Mouse (Mus musculus) lung, embryonic 16.5 days (tissue): ENCODE data around the gene Rpn2. TPM values are rescaled to one million over a fixed set of nuclear protein-coding genes. Genes with fewer than 3 reads are reported as not detected.
A peak's percentile ranks its signal among the peaks of the same experiment; 100 is the strongest.

Experiments used
- ATAC-seq: fragments of 200-750 bp; cut with Nextera tagmentation; 2 replicates; pipeline ENCODE4 v1.8.0; 2017; ENCODE audit warnings: low read depth, mild to moderate bottlenecking, moderate library complexity
- H3K27ac ChIP-seq: fragments of 300-500 bp; sonication (generic); 2 replicates; pipeline ENCODE4 v1.5.1; 2014; ENCODE audit warnings: mild to moderate bottlenecking, control low read depth, low read length
- H3K27me3 ChIP-seq: fragments of 300-500 bp; sonication (generic); 2 replicates; pipeline ENCODE4 v1.6.1; 2014; ENCODE audit warnings: low read depth, low read length, mixed read lengths; ENCODE audit not compliant: control insufficient read depth, insufficient read depth
- H3K36me3 ChIP-seq: fragments of 300-500 bp; sonication (generic); 2 replicates; pipeline ENCODE4 v1.6.1; 2014; ENCODE audit warnings: low read length; ENCODE audit not compliant: control insufficient read depth, insufficient read depth
- H3K4me1 ChIP-seq: fragments of 300-500 bp; sonication (generic); replicated peaks from 2 replicates; pipeline ENCODE4 v1.6.1; 2014; ENCODE audit warnings: low read length, mixed read lengths; ENCODE audit not compliant: control insufficient read depth, insufficient read depth
- H3K4me2 ChIP-seq: fragments of 300-500 bp; sonication (generic); 2 replicates; pipeline ENCODE4 v1.6.1; 2014; ENCODE audit warnings: low read depth, low read length, control low read depth
- H3K4me3 ChIP-seq: fragments of 300-500 bp; sonication (generic); 2 replicates; pipeline ENCODE4 v1.5.1; 2014; ENCODE audit warnings: mild to moderate bottlenecking, low read length, control low read depth
- H3K9ac ChIP-seq: fragments of 300-500 bp; sonication (generic); 2 replicates; pipeline ENCODE4 v1.6.1; 2014; ENCODE audit warnings: low read length, control low read depth
- H3K9me3 ChIP-seq: fragments of 300-500 bp; sonication (generic); 2 replicates; pipeline ENCODE4 v1.6.1; 2016; ENCODE audit warnings: low read length; ENCODE audit not compliant: control insufficient read depth
- WGBS: fragments of 180-500 bp; shearing (Covaris S2); extraction: QIAGEN DNeasy Blood & Tissue Kit; methylation state at CpG from one replicate; pipeline ENCODE4 v1.1.7; 2014; 5-methylcytosine and 5-hydroxymethylcytosine counted together
- polyA plus RNA-seq: library from polyadenylated mRNA; unstranded; fragments of >200 nt; fragmentation: Nextera tagmentation; extraction: Ambion mirVana; gene quantifications from 2 replicates; pipeline ENCODE4 v1.2.1, GENCODE M21; 2015

The Rpn2 gene
- polyA plus RNA-seq, 1 experiment from 2014 or later = 360 TPM

- H3K36me3 ChIP-seq = peaks cover 28% of the 10 kb centered on the region
- 59% methylated on average over 4 of the region's 4 CpGs for WGBS
- no peaks in the 10 kb centered on the region for H3K9me3 ChIP-seq
- H3K27me3 ChIP-seq = no peaks in the 10 kb centered on the region
- ATAC-seq = peak; percentile 76
- peaks cover 9% of the 10 kb centered on the region for H3K4me1 ChIP-seq
- H3K27ac ChIP-seq = peak overlapping the region; percentile 75
- H3K4me3 ChIP-seq = no peak overlapping the region
- H3K9ac ChIP-seq = no peak overlapping the region
- no peak overlapping the region for H3K4me2 ChIP-seq
These were observed 29.0 kb downstream of the Rpn2 start for GRCm38 (mm10) chr2:157307715-157308265.

- peak overlapping the region; percentile 75 for H3K27ac ChIP-seq
- no peak overlapping the region for H3K9ac ChIP-seq
- H3K36me3 ChIP-seq = peaks cover 34% of the 10 kb centered on the region
- WGBS = 62% methylated on average over 2 of the region's 2 CpGs
- no peak overlapping the region for H3K4me2 ChIP-seq
- H3K4me3 ChIP-seq = no peak overlapping the region
- no peak for ATAC-seq
- peaks cover 9% of the 10 kb centered on the region for H3K4me1 ChIP-seq
- H3K27me3 ChIP-seq = no peaks in the 10 kb centered on the region
- H3K9me3 ChIP-seq = no peaks in the 10 kb centered on the region
These were observed 29.6 kb downstream of the Rpn2 start for GRCm38 (mm10) chr2:157308273-157308917.

GRCm38 (mm10) chr2:157309611-157310010, 30.8 kb downstream of the Rpn2 start:
- Histone ChIP-seq H3K27ac (no peak overlapping the region), H3K4me3 (no peak overlapping the region), H3K9me3 (no peaks in the 10 kb centered on the region), H3K27me3 (no peaks in the 10 kb centered on the region), H3K9ac (no peak overlapping the region), H3K4me2 (no peak overlapping the region), H3K36me3 (peaks cover 38% of the 10 kb centered on the region), H3K4me1 (peaks cover 9% of the 10 kb centered on the region)
- no peak for ATAC-seq
- 94% methylated on average over 8 of the region's 8 CpGs for WGBS

- ATAC-seq = no peak
- Histone ChIP-seq H3K9ac (no peak overlapping the region), H3K4me3 (no peak overlapping the region), H3K9me3 (no peaks in the 10 kb centered on the region), H3K27me3 (no peaks in the 10 kb centered on the region), H3K4me1 (peaks cover 4% of the 10 kb centered on the region), H3K36me3 (peaks cover 48% of the 10 kb centered on the region), H3K27ac (no peak overlapping the region), H3K4me2 (no peak overlapping the region)
- 88% methylated on average over 6 of the region's 6 CpGs for WGBS
These were observed 32.3 kb downstream of the Rpn2 start for GRCm38 (mm10) chr2:157310963-157311637.

- Histone ChIP-seq H3K27ac (no peak overlapping the region), H3K27me3 (no peaks in the 10 kb centered on the region), H3K36me3 (peaks cover 59% of the 10 kb centered on the region), H3K4me3 (no peak overlapping the region), H3K4me1 (no peaks in the 10 kb centered on the region; the same call in 1 of the 2 replicates), H3K9me3 (no peaks in the 10 kb centered on the region), H3K4me2 (no peak overlapping the region), H3K9ac (no peak overlapping the region)
- 84% methylated on average over 3 of the region's 3 CpGs for WGBS
- ATAC-seq = no peak
These were observed 34.9 kb downstream of the Rpn2 start for GRCm38 (mm10) chr2:157313718-157314117.

- Histone ChIP-seq H3K4me3 (no peak overlapping the region), H3K9ac (no peak overlapping the region; the same call in 1 of the 2 replicates), H3K4me2 (no peak overlapping the region), H3K27me3 (no peaks in the 10 kb centered on the region), H3K4me1 (no peaks in the 10 kb centered on the region; the same call in 1 of the 2 replicates), H3K36me3 (peaks cover 56% of the 10 kb centered on the region), H3K27ac (no peak overlapping the region), H3K9me3 (no peaks in the 10 kb centered on the region)
- WGBS = 87% methylated on average over 7 of the region's 7 CpGs
- no peak for ATAC-seq
These were observed 35.5 kb downstream of the Rpn2 start for GRCm38 (mm10) chr2:157314310-157314709.

- Histone ChIP-seq H3K4me1 (no peaks in the 10 kb centered on the region; the same call in 1 of the 2 replicates), H3K27me3 (no peaks in the 10 kb centered on the region), H3K27ac (no peak overlapping the region), H3K9me3 (no peaks in the 10 kb centered on the region), H3K4me3 (no peak overlapping the region), H3K9ac (no peak overlapping the region), H3K36me3 (peaks cover 62% of the 10 kb centered on the region), H3K4me2 (no peak overlapping the region)
- 84% methylated on average over 6 of the region's 6 CpGs for WGBS
- ATAC-seq = no peak
These were observed 36.7 kb downstream of the Rpn2 start for GRCm38 (mm10) chr2:157315486-157315885.

- Histone ChIP-seq H3K9ac (no peak overlapping the region), H3K27me3 (no peaks in the 10 kb centered on the region), H3K9me3 (no peaks in the 10 kb centered on the region), H3K36me3 (peaks cover 64% of the 10 kb centered on the region), H3K4me2 (no peak overlapping the region), H3K27ac (peak overlapping the region; percentile 33), H3K4me3 (no peak overlapping the region), H3K4me1 (no peaks in the 10 kb centered on the region; the same call in 1 of the 2 replicates)
- WGBS = 60% methylated on average over 14 of the region's 14 CpGs
- ATAC-seq = peak; percentile 75
These were observed 37.6 kb downstream of the Rpn2 start for GRCm38 (mm10) chr2:157316358-157316933.

- WGBS = 69% methylated on average over 6 of the region's 6 CpGs
- peak; percentile 45; the same call in 1 of the 2 replicates for ATAC-seq
- H3K9me3 ChIP-seq = no peaks in the 10 kb centered on the region
- no peaks in the 10 kb centered on the region for H3K27me3 ChIP-seq
- H3K4me1 ChIP-seq = no peaks in the 10 kb centered on the region; the same call in 1 of the 2 replicates
- H3K4me3 ChIP-seq = no peak overlapping the region
- no peak overlapping the region for H3K9ac ChIP-seq
- peak overlapping the region; percentile 33 for H3K27ac ChIP-seq
- H3K36me3 ChIP-seq = peaks cover 63% of the 10 kb centered on the region
- H3K4me2 ChIP-seq = no peak overlapping the region
These were observed 38.4 kb downstream of the Rpn2 start for GRCm38 (mm10) chr2:157317220-157317619.
